Mouse (Mus musculus) retina, postnatal 1 day (tissue): ENCODE results near the gene Gbf1.
A peak's percentile ranks its signal among the peaks of the same experiment; 100 is the strongest.

Experiments used
- DNase-seq: peaks from one replicate; pipeline ENCODE4 v3.0.0-alpha.2; 2012

Gbf1 gene

GRCm38 (mm10) chr19:46316846-46317545 lies 164.7 kb downstream of the Gbf1 start:
- no peak for DNase-seq

GRCm38 (mm10) chr19:46317546-46317885 lies 165.2 kb downstream of the Gbf1 start:
- peak; percentile 45 for DNase-seq

DNA sequence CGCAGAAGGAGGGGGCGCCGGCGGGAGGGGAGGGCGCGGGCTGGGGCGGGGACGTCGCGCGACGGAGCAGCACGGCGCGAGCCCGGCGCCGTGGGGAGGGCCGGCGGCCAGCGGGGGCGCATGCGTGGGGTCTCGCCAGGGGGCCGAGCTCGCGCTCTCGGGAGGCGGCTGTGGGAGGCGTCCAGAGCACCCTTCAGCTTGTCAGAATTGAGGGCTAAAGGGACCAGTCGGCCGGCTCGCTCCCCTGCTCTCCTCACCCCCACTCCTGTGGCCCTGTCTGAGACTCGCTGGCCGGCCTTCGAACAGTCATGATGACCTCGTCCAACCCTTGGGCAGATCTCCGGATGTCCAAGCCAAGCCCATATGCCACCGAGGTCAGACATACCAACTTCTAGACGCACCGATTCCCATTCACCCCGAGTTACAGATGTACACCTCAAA lies 165.7 kb downstream of the Gbf1 start:
- peak; percentile 49 for DNase-seq

DNA sequence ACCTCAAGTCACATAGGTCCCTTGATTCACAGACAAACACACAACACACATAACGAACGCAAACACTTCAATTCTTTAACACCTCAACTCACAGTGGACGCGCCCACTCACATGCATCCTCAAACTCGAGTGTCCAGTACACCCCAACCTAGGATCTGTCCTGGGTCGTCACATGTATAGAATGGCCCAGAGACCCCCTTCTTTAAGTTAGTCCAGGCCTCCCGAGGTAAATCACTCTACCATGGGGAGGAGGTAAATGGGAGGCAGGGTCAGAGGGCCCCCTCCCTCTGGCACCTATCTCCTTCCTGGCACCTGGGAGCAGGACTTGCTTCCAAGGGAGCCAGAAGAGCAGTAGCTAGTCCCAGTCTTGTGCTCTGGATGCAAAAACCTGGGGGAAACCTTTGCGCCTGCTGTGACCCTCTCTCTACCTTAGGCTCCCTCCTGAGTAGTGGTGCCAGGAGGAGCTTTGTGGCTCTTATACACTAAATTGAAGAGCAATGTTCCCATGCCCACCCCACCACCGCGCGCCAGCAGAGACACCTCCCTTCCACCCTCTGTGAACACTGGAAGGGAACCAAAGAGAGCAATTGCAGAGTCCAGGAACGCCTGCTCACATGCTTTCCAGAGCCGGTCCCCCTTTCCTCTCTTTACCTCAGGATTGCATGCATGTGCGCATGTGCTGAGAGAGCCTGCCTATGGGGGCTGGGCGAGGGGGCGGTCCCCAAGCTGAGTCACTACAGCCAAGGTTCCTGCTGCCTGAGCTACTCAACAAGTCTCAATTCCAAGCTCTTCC lies 166.5 kb downstream of the Gbf1 start:
- peak; percentile 74 for DNase-seq

GRCm38 (mm10) chr19:46320076-46320785 lies 167.9 kb downstream of the Gbf1 start:
- DNase-seq = no peak

GRCm38 (mm10) chr19:46321101-46321943 lies 169.0 kb downstream of the Gbf1 start:
- peak; percentile 76 for DNase-seq

- no peak for DNase-seq
Observed at GRCm38 (mm10) chr19:46322144-46322995, 170.1 kb downstream of the Gbf1 start.

- DNase-seq = no peak
Observed at GRCm38 (mm10) chr19:46322996-46323572, 170.8 kb downstream of the Gbf1 start.

DNA sequence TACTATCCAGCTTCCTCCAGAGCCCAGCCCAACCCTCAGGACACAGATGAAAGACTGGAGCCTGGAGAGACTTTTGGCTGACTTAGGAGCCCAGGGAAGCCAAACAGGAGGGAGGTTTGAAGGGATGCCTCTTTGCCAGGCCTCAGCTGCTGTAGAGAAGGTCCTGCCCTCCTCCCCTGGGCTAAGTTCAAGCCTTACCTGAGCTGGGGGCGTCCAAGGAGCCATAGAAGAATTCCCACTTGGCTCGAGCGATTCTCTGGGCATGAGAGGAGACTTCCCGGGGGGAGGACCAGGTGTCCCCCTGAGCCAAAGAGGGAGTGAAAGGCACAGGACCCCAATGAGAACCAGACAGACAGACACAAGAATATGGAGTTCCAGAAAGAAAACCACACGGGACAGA lies 171.4 kb downstream of the Gbf1 start:
- no peak for DNase-seq

GRCm38 (mm10) chr19:46324366-46324765 lies 172.1 kb downstream of the Gbf1 start:
- DNase-seq = no peak

DNA sequence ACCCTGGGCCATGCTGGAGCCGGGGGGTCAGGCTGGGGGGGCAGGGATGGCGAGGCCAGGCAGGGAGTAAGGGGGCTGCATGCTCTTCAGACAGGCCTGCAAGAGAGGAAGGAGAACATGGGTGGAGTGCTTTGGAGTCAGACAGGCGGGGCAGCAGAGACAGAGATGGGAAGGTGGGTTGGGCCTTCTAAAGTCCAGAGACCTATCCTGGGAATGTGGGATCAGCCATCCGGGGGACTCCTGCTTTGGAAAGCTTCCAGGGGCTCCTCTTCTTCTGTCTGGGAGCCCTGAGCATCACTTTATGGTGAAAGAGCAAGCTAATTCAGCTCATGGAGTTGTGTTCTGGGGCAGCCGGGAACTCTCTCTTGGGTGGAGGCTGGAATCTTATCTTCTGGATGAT lies 172.6 kb downstream of the Gbf1 start:
- DNase-seq = no peak

GRCm38 (mm10) chr19:46326019-46326755 lies 173.9 kb downstream of the Gbf1 start:
- DNase-seq = peak; percentile 42

DNA sequence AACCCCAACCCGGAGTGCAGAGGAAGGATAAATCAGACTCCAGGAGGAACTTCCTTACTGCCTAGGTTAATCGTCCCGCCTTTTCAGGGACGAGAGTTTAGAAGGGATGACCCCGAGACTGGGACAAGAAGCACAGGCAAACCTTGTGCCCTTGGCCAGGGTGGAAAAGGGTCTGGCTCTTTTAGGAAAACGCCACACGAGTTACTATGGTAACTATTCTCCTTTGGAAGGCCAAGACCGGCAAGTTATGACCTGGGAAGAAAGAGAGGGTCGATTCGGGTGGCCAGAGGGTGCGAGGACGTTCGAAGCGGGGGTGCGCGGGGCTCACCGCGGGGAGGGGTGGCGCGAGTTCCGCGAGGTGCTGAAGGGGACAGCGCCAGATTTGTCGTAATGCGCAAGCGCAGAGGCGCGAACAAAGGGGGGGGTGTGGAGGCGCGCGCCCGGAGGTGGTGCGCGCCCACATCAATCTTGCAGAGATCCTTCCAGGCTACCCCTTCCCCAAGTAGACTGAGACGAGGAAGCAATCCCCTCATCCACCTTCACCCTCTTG lies 174.5 kb downstream of the Gbf1 start, which contains the start of gene Psd:
Gene Psd (minus strand): TSS at position 401 of the 550 bp plus-strand sequence.
- peak; percentile 78 for DNase-seq

- DNase-seq = no peak
Observed at GRCm38 (mm10) chr19:46327531-46328064, 175.3 kb downstream of the Gbf1 start.

- DNase-seq = peak; percentile 98
Observed at GRCm38 (mm10) chr19:46328081-46329030, 176.0 kb downstream of the Gbf1 start, which contains the start of gene Fbxl15. Fbxl15 (plus strand) TSS chr19:46328184.

DNA sequence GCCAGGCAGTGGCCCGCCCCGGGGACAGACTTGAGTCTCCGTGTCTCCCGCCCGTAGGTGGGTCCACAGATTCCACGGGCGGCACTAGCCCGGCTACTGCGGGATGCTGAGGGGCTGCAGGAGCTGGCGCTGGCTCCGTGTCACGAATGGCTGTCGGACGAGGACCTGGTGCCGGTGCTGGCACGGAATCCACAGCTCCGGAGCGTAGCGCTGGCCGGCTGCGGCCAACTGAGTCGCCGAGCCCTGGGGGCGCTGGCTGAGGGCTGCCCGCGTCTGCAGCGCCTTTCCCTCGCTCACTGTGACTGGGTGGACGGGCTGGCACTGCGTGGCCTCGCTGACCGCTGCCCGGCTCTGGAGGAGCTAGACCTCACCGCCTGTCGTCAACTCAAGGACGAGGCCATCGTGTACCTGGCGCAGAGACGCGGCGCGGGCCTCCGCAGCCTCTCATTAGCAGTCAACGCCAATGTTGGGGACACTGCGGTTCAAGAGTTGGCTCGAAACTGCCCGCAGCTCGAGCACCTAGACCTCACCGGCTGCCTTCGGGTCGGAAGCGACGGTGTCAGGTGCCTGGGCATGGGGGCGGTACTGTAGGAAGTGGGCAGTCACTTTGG lies 176.8 kb downstream of the Gbf1 start:
- no peak for DNase-seq

GRCm38 (mm10) chr19:46329951-46330350 lies 177.6 kb downstream of the Gbf1 start:
- peak; percentile 86 for DNase-seq

DNA sequence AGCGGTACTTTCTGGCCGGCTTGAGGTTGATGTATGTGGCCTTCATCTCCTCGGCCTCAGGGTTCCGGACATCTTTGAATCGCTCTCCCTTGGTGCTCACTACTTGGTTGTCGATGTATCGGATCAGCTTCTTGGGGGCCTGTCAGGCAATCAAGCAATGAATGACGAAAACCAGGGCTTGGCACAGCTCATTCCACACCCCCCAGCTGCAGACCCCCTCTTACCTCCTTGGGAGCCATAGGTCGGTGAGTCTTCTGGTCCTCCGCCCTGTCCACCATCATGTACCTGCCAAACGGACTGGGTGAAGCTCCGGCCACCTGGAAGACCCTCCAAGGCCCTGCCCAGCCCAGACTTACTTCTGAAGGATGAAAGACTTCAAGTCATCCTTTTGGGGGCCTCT lies 178.4 kb downstream of the Gbf1 start:
- no peak for DNase-seq
